Mouse (Mus musculus) adrenal gland, adult 18-20 months (tissue): Measurements from ENCODE around the gene Galp. TPM values are rescaled to one million over a fixed set of nuclear protein-coding genes. Genes with fewer than 3 reads are reported as not detected.

Experiments
- DNase-seq, 2 experiments: peaks; one replicate each; pipeline ENCODE4 v3.0.0; 2021 to 2022; ENCODE audit warnings: low spot score in 2 of 2
- long read RNA-seq, 2 experiments: library from polyadenylated mRNA; stranded (forward); transcript quantifications; one replicate each; pipeline ENCODE4 v2.0.0; 2021
- total RNA-seq, 2 experiments: library from RNA; stranded (reverse); gene quantifications; 1 replicate in 1 of 2; 2 replicates in 1 of 2; pipeline ENCODE4 v1.2.3; 2021

Galp gene
- total RNA-seq, result not detected
- long read RNA-seq, experiment 1, result 0 reads
- long read RNA-seq, experiment 2, result 0 reads

GRCm38 (mm10) chr7:6196790-6197189 lies at the start of gene Galp:
TSS of gene Galp (plus strand) at chr7:6197090.
- DNase-seq, result no peak

- no peak for DNase-seq
Observed at GRCm38 (mm10) chr7:6147688-6148087, 49.2 kb upstream of the Galp start.

- DNase-seq, result no peak
Observed at GRCm38 (mm10) chr7:6151266-6151665, 45.6 kb upstream of the Galp start.

GRCm38 (mm10) chr7:6152036-6152435 lies 44.9 kb upstream of the Galp start:
- no peak for DNase-seq

- DNase-seq, result no peak
Observed at GRCm38 (mm10) chr7:6153131-6153530, 43.8 kb upstream of the Galp start.

- no peak for DNase-seq
Observed at GRCm38 (mm10) chr7:6154164-6154563, 42.7 kb upstream of the Galp start.

GRCm38 (mm10) chr7:6155031-6155872 lies 41.6 kb upstream of the Galp start:
- peak; percentile 78 to 79 for DNase-seq

- DNase-seq, result peak; percentile 94
Observed at GRCm38 (mm10) chr7:6155901-6156411, 40.9 kb upstream of the Galp start, which contains the start of gene Zfp787. TSS of gene Zfp787 (minus strand) at chr7:6155997.

GRCm38 (mm10) chr7:6156901-6157472 lies 39.9 kb upstream of the Galp start:
- DNase-seq, result no peak

GRCm38 (mm10) chr7:6157479-6157878 lies 39.4 kb upstream of the Galp start:
- DNase-seq, result no peak

- DNase-seq, result no peak
Observed at GRCm38 (mm10) chr7:6159604-6160003, 37.3 kb upstream of the Galp start.

- DNase-seq, result no peak
Observed at GRCm38 (mm10) chr7:6161541-6161940, 35.3 kb upstream of the Galp start.

GRCm38 (mm10) chr7:6162172-6162571 lies 34.7 kb upstream of the Galp start:
- no peak for DNase-seq

- no peak for DNase-seq
Observed at GRCm38 (mm10) chr7:6164671-6165070, 32.2 kb upstream of the Galp start.

GRCm38 (mm10) chr7:6169403-6169802 lies 27.5 kb upstream of the Galp start:
- no peak for DNase-seq

GRCm38 (mm10) chr7:6170391-6170790 lies 26.5 kb upstream of the Galp start:
- DNase-seq, result no peak

GRCm38 (mm10) chr7:6170871-6171270 lies 26.0 kb upstream of the Galp start:
- DNase-seq, result no peak

GRCm38 (mm10) chr7:6171444-6172005 lies 25.4 kb upstream of the Galp start:
- peak; percentile 58 to 63 for DNase-seq

GRCm38 (mm10) chr7:6172006-6172649 lies 24.8 kb upstream of the Galp start, which contains the start of gene Zfp444:
TSS of gene Zfp444 (plus strand) at chr7:6172226.
- peak; percentile 96 to 97 for DNase-seq

GRCm38 (mm10) chr7:6172674-6173244 lies 24.1 kb upstream of the Galp start:
- no peak for DNase-seq

- DNase-seq, result no peak
Observed at GRCm38 (mm10) chr7:6173872-6174271, 23.0 kb upstream of the Galp start.
